Mouse (Mus musculus): ENCODE data around the gene D630003M21Rik.

Gene D630003M21Rik

GRCm38 (mm10) chr2:158138778-158139177 is 90.2 kb downstream of the D630003M21Rik start:
- no peak for DNase-seq

GRCm38 (mm10) chr2:158137771-158138170 is 91.3 kb downstream of the D630003M21Rik start:
- DNase-seq: no peak

- DNase-seq: no peak
These were observed 92.8 kb downstream of the D630003M21Rik start for GRCm38 (mm10) chr2:158136205-158136604.

- no peak for DNase-seq
These were observed 96.0 kb downstream of the D630003M21Rik start for GRCm38 (mm10) chr2:158133050-158133449.

Data from thymus, postnatal 4 days (tissue).